Mouse (Mus musculus) brain, embryonic 14.5 days (tissue): ENCODE data around the gene Papolb.

Experiments used
- CTCF ChIP-seq: fragments of 200-500 bp; IDR thresholded peaks from 2 replicates; pipeline ENCODE4 v1.5.1; 2012; ENCODE audit warnings: inconsistent platforms, mild to moderate bottlenecking, moderate library complexity, borderline replicate concordance; ENCODE audit not compliant: insufficient read depth, insufficient read length; ENCODE audit errors: extremely low read depth
- POLR2A ChIP-seq: fragments of 200-500 bp; IDR thresholded peaks from 2 replicates; pipeline ENCODE4 v1.6.1; 2012; ENCODE audit warnings: mild to moderate bottlenecking, inconsistent platforms, borderline replicate concordance; ENCODE audit not compliant: poor library complexity, insufficient read depth, insufficient read length, severe bottlenecking; ENCODE audit errors: extremely low read depth

- no peak for TF ChIP-seq CTCF
- TF ChIP-seq POLR2A, result no peak
Observed at GRCm38 (mm10) chr5:142547066-142547465, 17.2 kb upstream of the Papolb start.
